Comparison of ENCODE assay signal across 31 mouse cellular contexts in genomic region chr13:42270051-42270450, GRCm38 (mm10). TPM values are rescaled to one million over a fixed set of nuclear protein-coding genes. Genes with fewer than 3 reads are reported as not detected.
DNase-seq lines count a peak whose midpoint lies in the region; ATAC-seq and TF ChIP-seq lines count a peak whose summit lies in the region.
"Had no signal": no experiment of that assay in that cellular context is flagged by ENCODE, and none has a peak within 500 bp of the region (broad histone marks: within the 10 kb centered on the region; RNA-seq: fewer than 3 reads in every experiment).

No protein-coding gene starts in this region.

- ATAC-seq in kidney, embryonic 16.5 days (ENCODE audit: low FRiP score, low TSS enrichment), result no peak
- ATAC-seq in limb, embryonic 11.5 days (ENCODE audit: insufficient number of reproducible peaks, low FRiP score, low TSS enrichment, low read depth), result no peak
- no peak for ATAC-seq in limb, embryonic 14.5 days (ENCODE audit: low FRiP score, low read depth)
- ATAC-seq: CD4-positive, CD25-positive, alpha-beta regulatory T cell, adult 4 months; forebrain, embryonic 13.5 days; hindbrain, embryonic 16.5 days; intestine, embryonic 15.5 days had no signal

- H3K27me3 ChIP-seq in kidney, embryonic 16.5 days (ENCODE audit: insufficient read depth, low read length), result no peaks in the 10 kb centered on the region
- no peaks in the 10 kb centered on the region for H3K27me3 ChIP-seq in limb, embryonic 11.5 days (ENCODE audit: control insufficient read depth, insufficient read depth, low read length)
- H3K27me3 ChIP-seq in limb, embryonic 10.5 days (ENCODE audit: low read depth, poor library complexity, severe bottlenecking), result no peaks in the 10 kb centered on the region
- H3K27me3 ChIP-seq in limb, embryonic 14.5 days (ENCODE audit: control insufficient read depth, insufficient read depth, low read length), result no peaks in the 10 kb centered on the region
- H3K27me3 ChIP-seq: embryonic facial prominence, embryonic 15.5 days; forebrain, embryonic 13.5 days; heart, embryonic 15.5 days; intestine, embryonic 15.5 days; kidney, embryonic 15.5 days; lung, embryonic 15.5 days; midbrain, embryonic 12.5 days had no signal

- no peak overlapping the region for H3K4me3 ChIP-seq in kidney, embryonic 16.5 days (ENCODE audit: low read length)
- H3K4me3 ChIP-seq in limb, embryonic 11.5 days (ENCODE audit: low read depth, low read length), result no peak overlapping the region
- H3K4me3 ChIP-seq in limb, embryonic 10.5 days, result no peak overlapping the region
- H3K4me3 ChIP-seq in limb, embryonic 14.5 days (replicated peaks; ENCODE audit: low read length), result no peak overlapping the region
- H3K4me3 ChIP-seq: embryonic facial prominence, embryonic 10.5 days; embryonic facial prominence, embryonic 15.5 days; forebrain, embryonic 13.5 days; heart, embryonic 10.5 days; heart, embryonic 15.5 days; intestine, embryonic 15.5 days; kidney, embryonic 15.5 days; lung, embryonic 15.5 days; midbrain, embryonic 12.5 days had no signal

- H3K4me1 ChIP-seq in kidney, embryonic 16.5 days (ENCODE audit: insufficient read depth, low read length), result no peaks in the 10 kb centered on the region; the same call in 1 of the 2 replicates
- 0 out of 2 replicates have a peak, but pooled peaks cover 4% of the 10 kb centered on the region for H3K4me1 ChIP-seq in limb, embryonic 11.5 days (ENCODE audit: control insufficient read depth, insufficient read depth, low read length)
- H3K4me1 ChIP-seq in limb, embryonic 10.5 days, result peaks cover 14% of the 10 kb centered on the region
- H3K4me1 ChIP-seq in limb, embryonic 14.5 days (ENCODE audit: control insufficient read depth, insufficient read depth, low read length), result 0 out of 2 replicates have a peak, but pooled peaks cover 3% of the 10 kb centered on the region
- H3K4me1 ChIP-seq: embryonic facial prominence, embryonic 10.5 days; embryonic facial prominence, embryonic 15.5 days; forebrain, embryonic 13.5 days; heart, embryonic 10.5 days; heart, embryonic 15.5 days; intestine, embryonic 15.5 days; lung, embryonic 15.5 days; midbrain, embryonic 12.5 days had no signal

- 0 out of 2 replicates have a peak overlapping the region, but pooled peaks have one; percentile 46 for H3K27ac ChIP-seq in kidney, embryonic 16.5 days (ENCODE audit: low read length)
- no peak overlapping the region for H3K27ac ChIP-seq in limb, embryonic 11.5 days (replicated peaks; ENCODE audit: low read depth, low read length)
- no peak overlapping the region for H3K27ac ChIP-seq in limb, embryonic 10.5 days
- no peak overlapping the region for H3K27ac ChIP-seq in limb, embryonic 14.5 days (replicated peaks; ENCODE audit: low read depth, low read length)
- H3K27ac ChIP-seq: embryonic facial prominence, embryonic 10.5 days; embryonic facial prominence, embryonic 15.5 days; forebrain, embryonic 13.5 days; heart, embryonic 10.5 days; heart, embryonic 15.5 days; intestine, embryonic 15.5 days; kidney, embryonic 15.5 days; lung, embryonic 15.5 days; midbrain, embryonic 12.5 days; stomach, postnatal 0 days had no signal

- no peak overlapping the region for H3K9ac ChIP-seq in kidney, embryonic 16.5 days (replicated peaks; ENCODE audit: low read length)
- no peak overlapping the region for H3K9ac ChIP-seq in limb, embryonic 11.5 days (ENCODE audit: low read length)
- no peak overlapping the region for H3K9ac ChIP-seq in limb, embryonic 14.5 days (ENCODE audit: low read depth, low read length, severe bottlenecking)
- H3K9ac ChIP-seq: embryonic facial prominence, embryonic 15.5 days; forebrain, embryonic 13.5 days; heart, embryonic 15.5 days; intestine, embryonic 15.5 days; kidney, embryonic 15.5 days; lung, embryonic 15.5 days; midbrain, embryonic 12.5 days had no signal

- DNase-seq in kidney, adult 11 months, result no peak
- DNase-seq in limb, embryonic 11.5 days (ENCODE audit: low spot score), result peak; percentile 41
- DNase-seq in limb, embryonic 10.5 days (ENCODE audit: low spot score), result no peak
- DNase-seq in embryo, embryonic 11.5 days (ENCODE audit: low read depth, low spot score), result peak; percentile 11
- peak; percentile 6 for DNase-seq in limb, embryonic 14.5 days (ENCODE audit: low spot score)
- no peak for DNase-seq in adrenal gland, postnatal 10 days
- DNase-seq: adrenal gland, postnatal 25 days; cerebellum, adult 8-10 months; cerebellum, postnatal 25 days; gastrocnemius, postnatal 25 days; heart, adult 11 months; left cerebral cortex, postnatal 4 days; right cerebral cortex, postnatal 4 days; thymus, adult 18-20 months; thymus, postnatal 25 days had no signal

- TF ChIP-seq POLR2A in limb, embryonic 14.5 days (IDR thresholded peaks at IDR 0.05; ENCODE audit: borderline replicate concordance, extremely low read depth, insufficient read depth, insufficient read length), result no peak

- 28% methylated on average over 9 of the region's 9 CpGs for WGBS in kidney, embryonic 16.5 days
- WGBS in limb, embryonic 11.5 days, result 15% methylated on average over 9 of the region's 9 CpGs
- WGBS in limb, embryonic 10.5 days, result 27% methylated on average over 9 of the region's 9 CpGs
- WGBS in limb, embryonic 14.5 days, result 12% methylated on average over 9 of the region's 9 CpGs

- no peak overlapping the region for H3K4me2 ChIP-seq in kidney, embryonic 16.5 days (replicated peaks; ENCODE audit: low read depth, low read length)
- no peak overlapping the region for H3K4me2 ChIP-seq in limb, embryonic 11.5 days (ENCODE audit: low read depth, severe bottlenecking)
- H3K4me2 ChIP-seq in limb, embryonic 14.5 days (replicated peaks; ENCODE audit: low read depth, low read length, severe bottlenecking), result no peak overlapping the region
- H3K4me2 ChIP-seq: embryonic facial prominence, embryonic 15.5 days; forebrain, embryonic 13.5 days; heart, embryonic 15.5 days; intestine, embryonic 15.5 days; kidney, embryonic 15.5 days; liver, embryonic 11.5 days; lung, embryonic 15.5 days; midbrain, embryonic 12.5 days had no signal

- no peaks in the 10 kb centered on the region for H3K9me3 ChIP-seq in kidney, embryonic 16.5 days (ENCODE audit: low read length)
- no peaks in the 10 kb centered on the region for H3K9me3 ChIP-seq in limb, embryonic 11.5 days (ENCODE audit: control insufficient read depth, low read length)
- H3K9me3 ChIP-seq in limb, embryonic 10.5 days (replicated peaks), result no peaks in the 10 kb centered on the region
- H3K9me3 ChIP-seq in limb, embryonic 14.5 days (ENCODE audit: control insufficient read depth, low read length), result no peaks in the 10 kb centered on the region
- H3K9me3 ChIP-seq: embryonic facial prominence, embryonic 10.5 days; embryonic facial prominence, embryonic 15.5 days; forebrain, embryonic 13.5 days; heart, embryonic 10.5 days; heart, embryonic 15.5 days; intestine, embryonic 15.5 days; kidney, embryonic 15.5 days; lung, embryonic 15.5 days had no signal

- H3K36me3 ChIP-seq in kidney, embryonic 16.5 days (ENCODE audit: insufficient read depth, low read length), result no peaks in the 10 kb centered on the region
- no peaks in the 10 kb centered on the region for H3K36me3 ChIP-seq in limb, embryonic 11.5 days (ENCODE audit: control insufficient read depth, insufficient read depth, low read length)
- H3K36me3 ChIP-seq in limb, embryonic 10.5 days, result no peaks in the 10 kb centered on the region
- H3K36me3 ChIP-seq in limb, embryonic 14.5 days (ENCODE audit: control insufficient read depth, insufficient read depth, low read length), result no peaks in the 10 kb centered on the region
- H3K36me3 ChIP-seq: embryonic facial prominence, embryonic 10.5 days; embryonic facial prominence, embryonic 15.5 days; heart, embryonic 10.5 days; heart, embryonic 15.5 days; intestine, embryonic 15.5 days; kidney, embryonic 15.5 days; lung, embryonic 15.5 days; midbrain, embryonic 12.5 days had no signal

RNA-seq across cellular contexts. Expression of gene Edn1, which starts 31.2 kb away (rescaled TPM):
- 2.4 and 3.7 TPM in 2 replicates for polyA plus RNA-seq in kidney, embryonic 16.5 days (2015; fragmentation: Nextera tagmentation; extraction: Ambion mirVana)
- 0.74 and 0.99 TPM in 2 replicates for polyA plus RNA-seq in limb, embryonic 11.5 days (2014; fragmentation: Nextera tagmentation; extraction: Ambion mirVana)
- polyA plus RNA-seq in limb, embryonic 10.5 days (2016; fragmentation: Nextera tagmentation; extraction: Ambion mirVana), result 0.58 and 0.65 TPM in 2 replicates
- 2.4 and 2.8 TPM in 2 replicates for polyA plus RNA-seq in limb, embryonic 14.5 days (2012; rRNA removed)
- polyA plus RNA-seq in limb, embryonic 14.5 days (2014; fragmentation: Nextera tagmentation; extraction: Ambion mirVana), result 3.7 and 4.0 TPM in 2 replicates
- total RNA-seq in adrenal gland, postnatal 10 days (2021), result 1 to 10 TPM; 1.4 to 2.0 TPM
- total RNA-seq: megakaryocyte progenitor cell, adult 5-6 weeks; neutrophil, adult 5-6 weeks had no signal
- polyA plus RNA-seq: CD4-positive, CD25-positive, alpha-beta regulatory T cell, adult 4 months had no signal

Comparison
In these comparisons a context has a peak if more than half of its experiments do, and no peak if none do; other contexts are left out.
1. DNase-seq: peak in limb, embryonic 11.5 days (single experiment), embryo, embryonic 11.5 days (single experiment) and limb, embryonic 14.5 days (single experiment); none in kidney, adult 11 months (single experiment), limb, embryonic 10.5 days (single experiment) and adrenal gland, postnatal 10 days (single experiment).